Mouse (Mus musculus): ENCODE measurements around the gene Gm10842. TPM values are rescaled to one million over a fixed set of nuclear protein-coding genes. Genes with fewer than 3 reads are reported as not detected.
A peak's percentile ranks its signal among the peaks of the same experiment; 100 is the strongest.

Gene Gm10842
- total and polyA plus RNA-seq, 3 experiments: not detected

GRCm38 (mm10) chr11:105125735-105126519 lies 20.8 kb upstream of the Gm10842 start, which contains the start of gene Mettl2:
Gene Mettl2, plus strand, starts transcription at chr11:105126425.
- Histone ChIP-seq H3K4me1 (ENCODE audit: control insufficient read depth in 1 of 2, insufficient read depth in 2 of 2) (peaks cover 5 to 33% of the 10 kb centered on the region in 2 experiments), H3K27me3 (replicated peaks) (no peaks in the 10 kb centered on the region), H3K79me2 (replicated peaks; ENCODE audit: control insufficient read depth, extremely low read depth, insufficient read depth, poor library complexity, severe bottlenecking) (peaks cover 33% of the 10 kb centered on the region), H3K4me2 (ENCODE audit: insufficient read depth, low read depth, poor library complexity, severe bottlenecking) (peak within 1 kb of the TSS; percentile 87), H3K9me3 (replicated peaks; ENCODE audit: low read length) (no peaks in the 10 kb centered on the region), H3K27ac (ENCODE audit: insufficient read depth, low read depth) (0 out of 2 replicates have a peak within 1 kb of the TSS, but pooled peaks have one; percentile 3), H3K9ac (ENCODE audit: insufficient read depth, low read depth) (peak within 1 kb of the TSS; percentile 77), H3K4me3 (replicated peaks in 1 of 3; ENCODE audit: low read depth in 2 of 3, low read length in 2 of 3, poor library complexity in 1 of 3) (peak within 1 kb of the TSS; percentile 95 to 100 (median 97)), H3K36me3 (replicated peaks in 1 of 2; ENCODE audit: control insufficient read depth in 1 of 2, insufficient read depth in 1 of 2, low read length in 1 of 2) (peaks cover 21 to 30% of the 10 kb centered on the region in 2 experiments)
- dilution Hi-C loops (cut with MboI; ENCODE audit: extremely low pct_ligation_motif_present, extremely low pct_unique_long_range_greater_than_20kb, low sequenced_read_pairs) (no loop called here), in situ Hi-C loops (cut with MboI; ENCODE audit: low pct_ligation_motif_present, low pct_unique_long_range_greater_than_20kb, low sequenced_read_pairs) (loop anchor here (10.0 kb wide), 3 partner anchors 101 to 541 kb away; no protein-coding TSS in a partner anchor)
- TF ChIP-seq NELFE (IDR thresholded peaks at IDR 0.05; ENCODE audit: low read depth, low read length): peak; percentile 79; the same call in 1 of the 2 replicates
- 0 out of 2 replicates have a peak, but pooled peaks have one; percentile 15 for TF ChIP-seq JUND (conservative IDR thresholded peaks at IDR 0.05; ENCODE audit: low read depth, low read length)
- TF ChIP-seq CHD1 (IDR thresholded peaks at IDR 0.05; ENCODE audit: low read depth, low read length): no peak
- no peak for TF ChIP-seq TBP (conservative IDR thresholded peaks at IDR 0.05; ENCODE audit: low read depth, low read length)
- peak; percentile 88 for TF ChIP-seq SIN3A (IDR thresholded peaks at IDR 0.05; ENCODE audit: low read length)
- TF ChIP-seq USF1 (IDR thresholded peaks at IDR 0.05; ENCODE audit: low read depth, low read length): no peak; the same call in 1 of the 2 replicates
- TF ChIP-seq MEF2A (IDR thresholded peaks at IDR 0.05; ENCODE audit: borderline replicate concordance, low read depth, low read length): no peak
- TF ChIP-seq MXI1 (IDR thresholded peaks at IDR 0.05; ENCODE audit: low read depth, low read length): peak; percentile 94
- TF ChIP-seq SMC3 (IDR thresholded peaks at IDR 0.05; ENCODE audit: low read depth, low read length): peak; percentile 75
- peak; percentile 99 for TF ChIP-seq MYC (IDR thresholded peaks at IDR 0.05; ENCODE audit: low read depth, low read length)
- peak; percentile 89 for TF ChIP-seq HCFC1 (IDR thresholded peaks at IDR 0.05; ENCODE audit: low read depth, low read length)
- TF ChIP-seq E2F4 (IDR thresholded peaks at IDR 0.05; ENCODE audit: insufficient replicate concordance, low read depth, low read length): no peak
- TF ChIP-seq POLR2A (IDR thresholded peaks at IDR 0.05; ENCODE audit: low read depth, low read length): peak; percentile 92
- TF ChIP-seq ZC3H11A (IDR thresholded peaks at IDR 0.05; ENCODE audit: low read depth, low read length): peak; percentile 62
- TF ChIP-seq TCF12 (IDR thresholded peaks at IDR 0.05; ENCODE audit: low read depth, low read length): peak; percentile 84
- TF ChIP-seq CHD2 (IDR thresholded peaks at IDR 0.05; ENCODE audit: low read length): no peak
- TF ChIP-seq MAZ (IDR thresholded peaks at IDR 0.05; ENCODE audit: low read depth, low read length): peak; percentile 18; the same call in 1 of the 2 replicates
- TF ChIP-seq PAX5 (IDR thresholded peaks at IDR 0.05; ENCODE audit: low read length): no peak
- no peak for TF ChIP-seq UBTF (IDR thresholded peaks at IDR 0.05; ENCODE audit: low read depth, low read length)
- TF ChIP-seq RCOR1 (conservative IDR thresholded peaks at IDR 0.05; ENCODE audit: low read depth, low read length): peak; percentile 73; the same call in 1 of the 2 replicates
- peak; percentile 51; the same call in 1 of the 2 replicates for TF ChIP-seq POLR2AphosphoS2 (IDR thresholded peaks at IDR 0.05; ENCODE audit: low read depth, low read length)
- TF ChIP-seq BHLHE40 (IDR thresholded peaks at IDR 0.05; ENCODE audit: low read depth, low read length): peak; percentile 69
- no peak for TF ChIP-seq EP300 (IDR thresholded peaks at IDR 0.05; ENCODE audit: low read length)
- peak; percentile 84; the same call in 1 of the 2 replicates for TF ChIP-seq KAT2A (IDR thresholded peaks at IDR 0.05; ENCODE audit: insufficient replicate concordance, low read length)
- TF ChIP-seq ETS1 (conservative IDR thresholded peaks at IDR 0.05; ENCODE audit: low read depth, low read length): 0 out of 2 replicates have a peak, but pooled peaks have one; percentile 7
- TF ChIP-seq CTCF (conservative IDR thresholded peaks at IDR 0.05 in 1 of 2, IDR thresholded peaks at IDR 0.05 in 1 of 2; ENCODE audit: low read depth in 2 of 2, low read length in 2 of 2): peak; percentile 88 to 95
- TF ChIP-seq JUN (IDR thresholded peaks at IDR 0.05; ENCODE audit: insufficient read depth, low read depth, low read length): 0 out of 2 replicates have a peak, but pooled peaks have one; percentile 7
- peak; percentile 95 for TF ChIP-seq MAX (IDR thresholded peaks at IDR 0.05; ENCODE audit: low read length)
- no peak for TF ChIP-seq ZKSCAN1 (IDR thresholded peaks at IDR 0.05; ENCODE audit: borderline replicate concordance, low read depth, low read length)
- 0 out of 2 replicates have a peak, but pooled peaks have one; percentile 58 for TF ChIP-seq ZMIZ1 (IDR thresholded peaks at IDR 0.05; ENCODE audit: low read depth, low read length)
- TF ChIP-seq MAFK (IDR thresholded peaks at IDR 0.05; ENCODE audit: insufficient replicate concordance, low read length): no peak
- TF ChIP-seq GABPA (IDR thresholded peaks at IDR 0.05; ENCODE audit: insufficient replicate concordance, low read depth, low read length): peak; percentile 14; the same call in 1 of the 2 replicates
- TF ChIP-seq RAD21 (IDR thresholded peaks at IDR 0.05; ENCODE audit: low read depth, low read length): peak; percentile 86
- TF ChIP-seq IRF4 (IDR thresholded peaks at IDR 0.05; ENCODE audit: low read depth, low read length): 0 out of 2 replicates have a peak, but pooled peaks have one; percentile 25
- TF ChIP-seq NRF1 (IDR thresholded peaks at IDR 0.05; ENCODE audit: low read depth, low read length): peak; percentile 58
- no peak for TF ChIP-seq ZNF384 (IDR thresholded peaks at IDR 0.05; ENCODE audit: low read depth, low read length)
- TF ChIP-seq USF2 (conservative IDR thresholded peaks at IDR 0.05; ENCODE audit: low read depth, low read length): no peak
- TF ChIP-seq ELF1 (IDR thresholded peaks at IDR 0.05; ENCODE audit: low read depth, low read length): peak; percentile 85
- DNase-seq (ENCODE audit: extremely low read depth): peak; percentile 90

Data from CH12.LX (cell line).